Mouse (Mus musculus): Measurements from ENCODE around the gene Stard8.
"Not testable (repeated sequence)": the region's sequence is repeated elsewhere in the genome, so short reads cannot be mapped to it uniquely, and the experiment has no call there.

Gene Stard8

DNA sequence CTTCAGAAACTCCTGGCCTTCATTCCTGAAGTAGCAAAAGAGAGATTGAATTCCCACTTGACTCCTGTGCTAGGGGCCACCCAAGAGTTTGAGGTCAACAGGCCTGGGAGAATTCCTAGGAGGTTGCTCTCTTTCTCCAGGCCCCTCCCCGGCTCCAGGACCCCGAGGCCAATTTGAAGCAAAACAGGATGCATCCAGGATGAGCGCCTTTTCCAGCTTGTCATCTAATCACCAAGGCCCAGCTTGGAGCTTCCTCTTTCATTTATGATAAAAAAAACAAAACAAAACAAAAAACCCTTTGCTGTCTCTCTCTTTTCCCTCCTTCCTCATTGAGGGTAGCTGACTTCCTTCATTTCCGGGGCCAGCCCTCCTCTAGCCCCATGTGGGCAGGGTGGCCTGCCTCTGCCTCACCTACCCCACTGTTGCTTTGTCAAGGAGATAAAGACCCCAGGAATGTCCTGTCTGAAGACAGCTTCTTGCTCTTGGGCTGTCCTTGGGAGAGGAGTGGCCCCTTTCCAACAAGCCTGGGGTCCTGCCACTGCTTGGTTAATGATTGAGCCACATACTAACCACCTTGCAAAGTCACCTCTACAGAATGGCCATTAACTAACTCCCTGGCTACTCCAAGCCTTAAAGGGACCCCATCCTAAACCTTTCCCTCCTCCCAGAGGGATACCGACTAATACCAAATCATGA, 43.5 kb downstream of the Stard8 start:
- DNase-seq (ENCODE audit: extremely low spot score, low read depth, low spot score), result no peak

DNA sequence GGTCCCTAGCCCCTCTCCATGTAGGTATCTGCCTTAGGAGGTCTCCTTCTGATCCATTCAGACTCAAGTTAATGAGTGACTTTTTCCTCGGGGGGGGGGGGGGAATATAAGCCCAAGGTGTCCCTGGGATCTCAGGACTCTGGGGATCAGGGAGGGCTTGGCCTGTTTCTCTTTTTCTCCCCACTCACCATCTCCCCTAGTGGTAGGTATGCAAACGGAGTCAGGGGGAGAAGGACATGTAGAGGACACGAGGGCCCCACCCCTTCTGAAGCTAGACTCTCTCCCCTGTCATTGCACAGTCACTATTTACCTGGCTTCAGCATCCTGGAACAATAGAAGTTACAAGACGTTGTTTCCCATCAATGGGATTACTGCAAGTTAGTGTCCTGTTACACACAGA, 45.1 kb downstream of the Stard8 start:
- no peak for DNase-seq (ENCODE audit: extremely low spot score, low read depth, low spot score)

DNA sequence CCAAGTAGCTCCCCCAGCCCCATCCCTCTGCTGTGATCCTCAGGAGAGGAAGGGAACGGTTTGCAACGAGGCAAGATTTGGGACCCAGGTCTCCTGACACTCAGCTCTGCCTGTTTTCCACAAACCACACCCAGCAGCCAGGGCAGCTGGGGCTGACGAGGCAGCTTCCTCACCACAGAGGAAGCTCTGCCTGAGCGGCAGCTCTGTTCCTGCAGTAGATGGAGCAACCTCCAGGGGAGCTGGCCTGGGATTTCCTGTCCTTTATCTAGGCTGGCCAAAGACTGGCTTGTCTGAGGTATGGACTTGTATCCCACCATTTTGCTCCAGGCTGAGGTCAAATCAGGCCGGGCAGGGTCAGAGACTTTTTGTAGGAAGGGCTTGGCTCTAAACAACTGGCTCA, 46.2 kb downstream of the Stard8 start:
- no peak for DNase-seq (ENCODE audit: extremely low spot score, low read depth, low spot score)

DNA sequence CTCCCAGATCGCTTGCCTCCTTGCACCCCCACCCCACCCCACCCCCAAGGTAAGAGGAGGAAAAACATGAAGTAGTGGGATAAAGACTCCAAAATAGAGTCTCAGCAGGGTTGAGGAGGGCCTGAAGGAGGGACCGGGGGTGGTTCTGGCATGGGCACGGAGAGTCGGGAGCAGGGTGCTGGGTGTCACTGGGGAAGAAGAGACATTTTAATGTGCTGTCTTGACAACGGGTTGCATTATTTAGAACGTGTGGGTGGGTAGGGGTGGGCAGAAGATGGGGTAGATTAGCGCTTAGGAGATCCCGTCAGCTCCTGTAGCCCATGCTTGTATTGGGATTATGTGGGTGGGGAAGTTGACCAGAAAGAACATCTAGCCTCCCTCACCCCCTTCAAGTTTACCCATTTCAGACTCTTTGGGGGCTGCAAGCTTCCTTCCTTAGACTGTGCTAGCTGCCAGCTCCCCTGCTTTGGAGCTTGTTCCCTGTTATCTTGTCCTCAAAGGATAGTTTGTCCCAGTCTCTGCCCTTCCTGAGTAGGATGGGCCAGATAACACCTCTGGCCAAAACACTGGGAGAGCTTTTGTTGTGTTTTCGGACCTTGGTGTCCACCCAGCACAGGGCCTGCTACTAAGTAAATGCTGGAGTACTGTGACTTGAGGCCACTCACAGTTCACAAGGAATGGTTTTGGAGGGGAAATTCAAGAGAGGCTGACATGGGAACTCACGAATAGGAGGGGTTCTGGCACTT, 47.9 kb downstream of the Stard8 start:
- DNase-seq (ENCODE audit: extremely low spot score, low read depth, low spot score), result no peak

DNA sequence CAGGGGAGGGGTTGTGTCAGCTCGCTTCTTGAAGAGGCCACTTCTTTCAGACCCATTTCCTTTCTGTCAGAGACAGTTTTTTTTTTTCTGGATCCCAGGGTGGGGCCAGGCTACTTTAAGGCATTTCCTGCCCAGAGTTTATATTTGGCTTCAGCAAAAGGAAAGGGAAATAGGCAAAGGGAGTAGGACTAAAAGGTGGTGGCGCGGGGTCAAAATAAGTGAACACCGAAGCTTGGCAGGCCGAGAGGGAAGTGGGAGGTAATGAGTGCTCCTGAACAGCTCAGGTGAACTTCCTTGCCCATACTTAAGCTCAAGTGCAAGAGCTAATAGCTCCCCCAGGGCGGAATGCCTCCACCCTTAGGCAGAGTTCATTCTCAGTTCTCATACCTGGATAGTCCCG, 49.2 kb downstream of the Stard8 start:
- DNase-seq (ENCODE audit: extremely low spot score, low read depth, low spot score), result no peak

DNA sequence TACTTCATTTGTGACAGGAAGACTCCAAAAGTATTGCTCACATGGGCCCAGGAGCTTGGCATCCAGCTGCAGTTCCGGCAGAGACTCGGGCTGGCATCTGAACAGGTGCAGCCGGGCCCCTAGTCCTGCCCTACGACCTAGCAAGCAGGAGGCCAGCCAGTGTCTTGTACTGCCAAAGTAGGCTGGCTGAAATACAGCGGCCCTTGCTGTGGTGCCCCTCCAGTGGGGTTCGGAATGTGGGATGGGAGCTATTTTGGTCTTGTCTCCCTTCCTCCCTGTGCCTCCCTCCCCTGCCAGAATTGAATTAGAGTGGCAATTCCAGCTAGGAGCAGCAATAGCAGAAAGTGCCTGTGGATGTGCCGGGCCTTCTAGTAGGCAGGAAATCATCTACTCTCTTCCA, 51.5 kb downstream of the Stard8 start:
- DNase-seq (ENCODE audit: extremely low spot score, low read depth, low spot score), result no peak

DNA sequence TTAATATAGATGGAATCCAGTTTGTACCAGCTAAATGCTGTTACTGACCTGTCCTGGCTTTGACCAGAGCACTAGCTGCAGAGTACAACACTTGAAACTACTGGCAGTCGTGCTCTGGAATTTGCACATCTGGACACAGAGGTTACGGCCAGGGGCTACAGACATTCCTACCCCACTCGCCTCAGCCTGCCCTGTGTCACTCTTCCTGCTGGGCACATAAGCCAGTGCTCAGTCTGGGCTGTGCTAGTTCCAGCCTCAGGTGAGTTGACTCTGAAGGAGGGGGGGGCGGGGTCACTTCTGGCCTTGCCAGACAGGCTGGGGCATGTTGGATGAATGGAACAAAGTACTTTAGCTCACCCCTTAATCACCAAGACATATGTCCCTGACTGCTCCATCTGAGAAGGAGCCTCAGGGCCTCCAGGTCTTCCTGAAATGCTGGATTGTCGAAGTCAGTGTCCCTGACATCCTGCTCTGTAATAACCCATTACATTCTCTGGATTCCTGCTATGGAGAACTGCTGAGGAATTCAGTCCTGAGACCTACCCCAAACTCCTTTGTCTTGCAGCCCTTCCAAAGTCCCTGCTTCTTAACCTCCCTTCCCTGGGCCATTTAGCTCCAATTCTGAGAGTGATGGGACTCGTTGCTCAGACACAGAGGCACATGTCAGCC, 54.9 kb downstream of the Stard8 start:
- no peak for DNase-seq (ENCODE audit: extremely low spot score, low read depth, low spot score)

DNA sequence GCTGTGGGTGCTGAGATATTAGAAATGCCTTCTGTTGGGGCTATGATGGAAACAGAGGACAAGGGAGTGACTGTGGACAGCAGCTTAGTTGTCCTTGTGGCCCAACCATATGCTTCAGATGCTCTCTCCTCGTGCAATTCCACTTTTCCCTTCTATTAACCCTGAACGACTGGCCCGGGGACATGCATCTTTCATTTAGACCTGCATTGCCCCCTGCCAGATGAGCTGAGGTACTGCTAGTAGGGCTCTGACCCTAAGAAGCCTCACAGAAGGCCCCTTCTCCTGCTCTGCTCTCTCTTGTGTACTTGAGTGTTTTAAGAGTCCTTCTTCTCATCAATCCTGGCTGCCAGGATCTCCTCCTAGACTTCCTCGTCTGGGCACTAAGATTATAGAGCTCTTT, 56.1 kb downstream of the Stard8 start:
- DNase-seq (ENCODE audit: extremely low spot score, low read depth, low spot score), result no peak

DNA sequence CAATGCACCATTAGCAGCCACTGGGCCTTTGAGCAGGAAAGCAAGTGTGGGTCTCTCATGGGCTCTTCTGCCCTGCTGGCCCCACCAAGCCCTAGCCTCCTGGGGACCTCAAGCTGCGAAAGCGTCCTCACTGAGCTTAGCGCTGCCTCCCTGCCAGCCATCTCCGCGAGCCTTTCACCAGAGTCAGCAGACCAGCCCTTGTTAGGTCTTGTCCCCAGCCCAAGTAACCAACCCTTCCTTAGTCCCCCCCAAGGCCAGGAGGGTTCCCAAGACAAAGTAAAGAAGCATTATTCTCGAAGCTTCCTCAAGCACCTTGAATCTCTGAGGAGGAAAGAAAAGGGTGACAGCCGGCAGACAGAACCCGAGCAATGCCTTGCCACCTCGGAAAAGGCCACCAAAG, 62.5 kb downstream of the Stard8 start:
- no peak for DNase-seq (ENCODE audit: extremely low spot score, low read depth, low spot score)

DNA sequence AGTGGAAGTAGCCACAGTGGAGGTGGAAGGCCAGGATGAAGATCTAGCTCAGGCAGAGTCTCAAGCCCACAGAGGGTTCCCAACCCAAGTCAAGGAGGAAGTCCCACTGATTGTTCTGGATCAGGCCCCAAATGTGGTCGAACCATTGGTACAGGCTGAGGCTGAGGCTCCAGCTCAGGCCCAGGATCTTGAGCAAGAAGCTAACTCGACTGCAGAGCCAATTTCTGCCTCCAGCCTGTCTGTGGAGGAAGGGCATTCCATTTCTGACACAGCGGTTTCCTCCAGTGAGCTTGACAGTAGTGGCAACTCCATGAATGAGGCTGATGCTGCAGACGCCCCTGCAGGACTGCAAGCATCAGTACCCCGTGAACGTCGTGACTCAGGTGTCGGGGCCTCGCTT, 63.5 kb downstream of the Stard8 start:
- no peak for DNase-seq (ENCODE audit: extremely low spot score, low read depth, low spot score)

DNA sequence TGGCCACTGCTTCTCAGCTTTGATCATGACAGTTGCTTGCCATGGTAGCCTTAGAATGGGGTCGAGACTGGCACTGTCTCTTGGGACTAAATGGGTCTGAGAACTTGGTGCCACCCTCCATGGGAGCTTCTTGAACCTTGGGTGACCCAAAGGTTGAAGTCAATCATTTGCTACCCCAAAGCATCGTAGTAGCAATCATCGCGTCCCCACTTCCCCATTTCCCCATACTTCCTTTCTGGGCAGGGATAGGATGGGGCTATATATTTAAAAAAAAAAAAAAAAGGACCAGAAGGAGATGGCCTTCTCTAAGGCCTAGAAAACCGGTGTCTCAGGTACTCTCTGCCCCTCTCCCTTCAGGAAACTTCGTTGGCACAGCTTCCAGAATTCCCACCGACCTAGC, 64.2 kb downstream of the Stard8 start:
- no peak for DNase-seq (ENCODE audit: extremely low spot score, low read depth, low spot score)

DNA sequence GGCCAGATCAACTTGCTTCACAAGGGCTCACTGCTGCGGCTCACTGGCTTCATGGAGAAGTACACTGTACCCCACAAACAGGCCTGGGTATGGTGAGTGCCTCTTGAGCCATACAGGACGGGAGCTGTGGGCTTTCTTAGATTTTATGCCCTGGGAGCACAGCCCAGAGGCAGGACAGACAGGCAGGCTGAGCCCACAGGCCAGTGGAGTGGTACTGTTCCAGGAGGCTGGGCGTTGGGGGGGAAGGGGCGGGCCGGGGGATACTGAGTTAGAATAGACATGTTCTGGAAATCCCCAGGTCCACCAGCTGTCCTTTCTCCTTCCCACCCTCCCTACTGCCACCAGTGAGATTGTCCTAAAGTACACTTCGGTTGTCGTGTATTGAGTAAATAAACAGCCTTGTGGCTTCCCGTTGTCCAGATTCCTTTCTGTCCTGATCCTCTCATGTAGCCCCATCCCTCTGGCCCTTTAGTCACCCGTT, 64.7 kb downstream of the Stard8 start:
- no peak for DNase-seq (ENCODE audit: extremely low spot score, low read depth, low spot score)

DNA sequence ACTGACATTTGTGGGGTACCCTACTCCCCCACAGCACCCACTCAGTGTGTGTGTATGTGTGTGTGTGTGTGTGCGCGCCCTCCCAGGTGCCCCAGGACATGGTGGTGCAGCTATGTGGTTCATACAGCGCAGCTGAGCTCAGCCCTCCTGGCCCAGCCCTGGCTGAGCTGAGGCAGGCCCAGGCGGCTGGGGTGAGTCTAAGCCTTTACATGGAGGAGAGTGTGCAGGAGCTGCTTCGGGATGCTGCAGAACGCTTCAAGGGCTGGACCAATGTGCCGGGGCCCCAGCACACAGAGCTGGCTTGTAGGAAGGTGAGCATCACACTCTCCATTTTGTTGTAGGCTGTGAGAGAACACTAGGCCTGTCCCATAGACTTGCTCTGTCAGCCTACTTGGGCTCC, 68.1 kb downstream of the Stard8 start:
- DNase-seq (ENCODE audit: extremely low spot score, low read depth, low spot score), result no peak

DNA sequence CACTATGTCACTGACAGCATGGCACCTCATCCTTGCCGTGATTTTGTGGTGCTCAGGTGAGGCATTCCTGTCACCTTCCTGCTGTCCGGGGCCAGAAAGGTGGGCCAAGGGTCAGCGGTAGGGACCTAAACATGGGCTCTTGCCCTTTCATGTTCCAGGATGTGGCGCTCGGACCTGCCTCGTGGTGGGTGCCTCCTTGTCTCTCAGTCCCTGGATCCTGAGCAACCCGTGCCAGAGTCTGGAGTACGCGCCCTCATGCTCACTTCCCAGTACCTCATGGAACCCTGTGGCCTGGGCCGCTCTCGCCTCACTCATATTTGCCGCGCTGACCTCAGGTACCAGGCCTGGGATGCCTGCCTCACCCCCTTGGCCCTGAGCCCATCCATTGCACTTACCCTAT, 69.5 kb downstream of the Stard8 start:
- DNase-seq (ENCODE audit: extremely low spot score, low read depth, low spot score), result no peak

DNA sequence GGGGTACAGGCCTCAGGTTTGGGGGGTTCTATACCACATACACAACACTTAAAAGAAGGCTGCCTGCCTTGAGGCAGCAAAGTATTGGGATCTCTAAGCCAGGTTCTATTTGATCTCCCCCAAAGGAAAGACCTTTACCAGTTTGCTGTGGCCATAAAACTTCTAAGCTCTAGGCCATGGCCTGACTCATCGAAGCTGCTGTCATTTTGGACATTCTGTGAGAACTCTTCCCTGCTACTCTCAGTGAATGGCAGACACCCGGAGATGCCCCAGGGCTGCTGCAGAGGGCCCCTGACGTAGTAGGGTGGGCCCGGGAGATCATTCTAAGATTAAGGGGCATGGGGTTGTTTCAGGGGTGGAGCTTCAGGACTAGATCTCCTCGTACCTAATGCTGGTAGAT, 72.1 kb downstream of the Stard8 start:
- DNase-seq (ENCODE audit: extremely low spot score, low read depth, low spot score), result no peak

DNA sequence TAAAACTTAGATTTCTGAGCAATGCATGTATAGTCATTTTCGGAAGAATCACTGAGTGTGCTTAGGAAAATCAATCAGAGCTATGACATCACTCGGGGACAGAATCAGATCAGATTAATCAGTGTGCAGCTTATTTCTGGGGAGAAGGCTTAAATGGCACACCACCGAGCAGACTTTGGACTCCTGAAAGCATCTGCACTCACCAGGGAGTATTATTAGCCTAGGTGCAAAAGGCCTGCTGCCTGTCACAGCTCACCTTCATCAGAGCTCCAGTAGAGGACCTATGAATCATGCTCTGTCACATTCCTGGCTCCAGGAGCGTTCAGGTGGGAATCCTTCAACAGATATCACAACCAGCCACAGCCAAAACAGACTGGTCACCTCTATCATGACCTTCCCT, 73.4 kb downstream of the Stard8 start:
- no peak for DNase-seq (ENCODE audit: extremely low spot score, low read depth, low spot score)

DNA sequence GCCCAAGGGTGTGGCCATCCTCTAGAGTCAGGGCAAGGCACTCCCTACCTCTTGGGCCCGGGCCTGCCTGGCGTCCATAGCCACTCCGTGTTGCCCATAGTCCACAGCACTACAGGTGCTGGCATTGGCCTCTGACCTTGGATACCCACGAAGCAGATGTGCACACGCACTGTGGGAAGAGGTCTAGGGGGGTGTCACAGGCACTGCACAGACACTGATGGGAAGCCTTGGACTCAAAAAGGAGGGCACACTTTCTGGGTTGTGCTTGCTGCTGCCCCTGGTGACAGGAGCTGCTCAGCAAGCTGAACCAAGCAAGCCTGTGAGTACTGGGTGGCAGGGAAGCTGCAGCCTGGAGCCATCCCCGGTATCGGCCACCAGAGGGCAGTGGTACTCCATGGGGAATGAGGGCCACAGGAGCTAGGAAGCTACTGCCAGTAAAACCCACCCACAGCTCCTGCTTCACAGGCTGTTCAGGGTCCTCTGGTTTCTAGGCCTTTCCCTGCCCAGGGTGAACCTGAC, 75.4 kb downstream of the Stard8 start:
- DNase-seq (ENCODE audit: extremely low spot score, low read depth, low spot score), result not testable (repeated sequence)

DNA sequence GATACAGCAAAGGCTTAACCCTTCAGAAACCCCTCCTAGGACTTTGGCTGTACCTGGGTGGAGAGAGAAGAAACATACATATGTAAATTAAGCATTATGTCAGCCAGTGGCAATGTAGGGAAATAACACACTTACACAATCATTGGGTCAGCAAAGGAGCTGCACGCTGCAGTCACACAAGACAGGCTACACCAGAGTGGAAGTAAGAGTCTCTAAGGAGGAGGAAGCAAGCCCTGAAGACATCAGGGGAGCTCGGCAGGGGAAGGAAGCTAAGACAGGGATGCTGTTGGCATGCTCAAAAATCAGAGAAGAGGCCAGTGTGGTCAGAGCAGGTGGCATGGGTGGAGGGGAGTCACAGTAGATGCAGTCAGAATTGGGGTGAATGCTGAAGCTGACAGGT, 89.7 kb downstream of the Stard8 start:
- no peak for DNase-seq (ENCODE audit: extremely low spot score, low read depth, low spot score)

DNA sequence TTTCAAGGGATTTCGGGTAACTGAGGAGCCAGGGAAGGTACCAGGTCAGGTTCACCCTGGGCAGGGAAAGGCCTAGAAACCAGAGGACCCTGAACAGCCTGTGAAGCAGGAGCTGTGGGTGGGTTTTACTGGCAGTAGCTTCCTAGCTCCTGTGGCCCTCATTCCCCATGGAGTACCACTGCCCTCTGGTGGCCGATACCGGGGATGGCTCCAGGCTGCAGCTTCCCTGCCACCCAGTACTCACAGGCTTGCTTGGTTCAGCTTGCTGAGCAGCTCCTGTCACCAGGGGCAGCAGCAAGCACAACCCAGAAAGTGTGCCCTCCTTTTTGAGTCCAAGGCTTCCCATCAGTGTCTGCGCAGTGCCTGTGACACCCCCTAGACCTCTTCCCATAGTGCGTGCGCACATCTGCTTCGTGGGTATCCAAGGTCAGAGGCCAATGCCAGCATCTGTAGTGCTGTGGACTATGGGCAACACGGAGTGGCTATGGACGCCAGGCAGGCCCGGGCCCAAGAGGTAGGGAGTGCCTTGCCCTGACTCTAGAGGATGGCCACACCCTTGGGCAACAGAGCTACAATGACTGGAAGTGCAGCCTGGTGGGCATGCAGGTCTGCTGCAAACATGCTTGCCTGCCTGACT, 108.2 kb downstream of the Stard8 start:
- not testable (repeated sequence) for DNase-seq (ENCODE audit: extremely low spot score, low read depth, low spot score)

DNA sequence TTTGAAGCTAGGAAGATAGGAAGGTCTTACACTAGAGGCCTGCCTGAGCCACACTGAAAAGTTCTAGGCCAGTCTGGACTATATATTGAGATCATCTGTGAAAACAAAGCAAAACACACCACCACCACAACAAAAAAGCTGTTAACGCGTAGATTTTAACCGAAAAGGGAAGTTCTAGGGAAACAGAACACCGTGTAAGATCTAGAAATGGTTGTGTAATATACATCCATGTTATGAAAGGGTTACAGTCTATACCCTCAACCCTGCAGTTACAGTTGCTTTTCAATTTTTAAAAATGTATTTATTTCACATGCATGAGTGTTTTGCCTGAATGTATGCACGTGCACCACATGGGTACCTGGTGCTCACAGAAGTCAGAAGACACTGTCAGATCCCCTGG, 116.5 kb downstream of the Stard8 start:
- no peak for DNase-seq (ENCODE audit: extremely low spot score, low read depth, low spot score)

All from hindlimb bud, embryonic 11.5 days (tissue).